Mouse (Mus musculus) heart, adult 8-10 months (tissue): ENCODE data around the gene L3mbtl2. TPM values are rescaled to one million over a fixed set of nuclear protein-coding genes. Genes with fewer than 3 reads are reported as not detected.
"Not testable (repeated sequence)": the region's sequence is repeated elsewhere in the genome, so short reads cannot be mapped to it uniquely, and the experiment has no call there.

Source experiments
- DNase-seq: peaks from one replicate; pipeline ENCODE4 v3.0.0; 2022; ENCODE audit warnings: low spot score
- total RNA-seq, 4 experiments: library from RNA; stranded (reverse); gene quantifications; 2 replicates each; pipeline ENCODE4 v1.2.4; 2022

The L3mbtl2 gene
- 10 to 100 TPM; 10.6 to 17.0 (median 12.9) TPM for total RNA-seq

GRCm38 (mm10) chr15:81663697-81664561 is at the start of gene L3mbtl2:
Gene L3mbtl2, plus strand, starts transcription at chr15:81663889.
- DNase-seq: peak; percentile 88

- peak; percentile 6 for DNase-seq
Measured at GRCm38 (mm10) chr15:81649516-81650455, 13.9 kb upstream of the L3mbtl2 start.

- DNase-seq: no peak
Measured at GRCm38 (mm10) chr15:81650636-81651035, 13.1 kb upstream of the L3mbtl2 start.

GRCm38 (mm10) chr15:81661701-81662100 is 2.0 kb upstream of the L3mbtl2 start:
- no peak for DNase-seq

DNA sequence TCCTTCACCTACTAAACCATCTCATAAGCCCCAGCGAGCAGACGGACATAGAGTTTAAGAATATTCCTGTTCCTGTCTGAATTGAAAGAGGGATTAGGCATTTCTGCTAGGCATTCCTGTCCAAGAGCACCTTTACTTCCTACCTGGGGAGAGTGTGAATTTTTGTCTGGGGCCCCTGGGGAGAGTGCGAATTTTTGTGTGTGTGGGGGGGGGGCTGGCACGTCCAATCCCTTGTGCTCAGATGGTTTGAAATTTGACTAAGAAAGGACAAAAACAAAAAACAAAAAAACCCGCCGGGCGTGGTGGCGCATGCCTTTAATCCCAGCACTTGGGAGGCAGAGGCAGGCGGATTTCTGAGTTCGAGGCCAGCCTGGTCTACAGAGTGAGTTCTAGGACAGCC is 408 bp upstream of the L3mbtl2 start:
- no peak for DNase-seq

DNA sequence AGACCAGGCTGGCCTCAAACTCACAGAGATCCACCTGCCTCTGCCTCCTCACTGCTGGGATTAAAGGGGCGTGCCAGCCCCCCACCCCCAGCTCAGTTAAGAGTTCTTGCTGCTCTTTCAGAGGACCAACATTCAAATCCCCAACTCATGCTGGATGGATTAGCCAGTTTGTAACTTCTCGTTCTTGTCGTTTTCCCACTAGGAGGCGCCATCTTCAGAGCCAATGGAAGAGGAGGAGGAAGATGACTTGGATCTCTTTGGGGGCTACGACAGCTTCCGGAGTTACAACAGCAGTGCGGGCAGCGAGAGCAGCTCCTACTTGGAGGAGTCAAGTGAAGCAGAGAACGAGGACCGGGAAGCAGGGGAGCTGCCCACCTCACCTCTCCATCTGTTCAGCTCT is 3.3 kb downstream of the L3mbtl2 start:
- DNase-seq: no peak

DNA sequence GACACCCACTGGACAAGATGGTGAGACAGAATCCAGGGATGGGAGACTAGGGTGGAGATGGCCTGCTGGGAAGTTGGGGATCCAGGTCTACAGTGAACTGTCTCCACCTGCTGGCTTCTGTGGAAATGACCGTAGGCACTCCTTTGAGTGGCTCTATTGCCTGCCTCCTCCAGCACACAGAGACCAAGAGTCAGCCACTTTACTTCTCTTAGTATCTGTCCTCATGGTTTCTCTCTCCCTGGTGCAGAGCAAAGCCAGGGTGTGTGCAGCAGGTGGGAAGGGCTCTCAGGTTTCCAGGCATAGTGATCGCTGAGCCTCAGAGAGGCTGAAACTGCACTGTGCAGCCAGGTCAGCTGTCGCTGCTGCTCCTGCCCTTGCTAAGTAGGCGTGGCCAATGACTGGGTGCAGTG is 6.5 kb downstream of the L3mbtl2 start:
- DNase-seq: no peak

DNA sequence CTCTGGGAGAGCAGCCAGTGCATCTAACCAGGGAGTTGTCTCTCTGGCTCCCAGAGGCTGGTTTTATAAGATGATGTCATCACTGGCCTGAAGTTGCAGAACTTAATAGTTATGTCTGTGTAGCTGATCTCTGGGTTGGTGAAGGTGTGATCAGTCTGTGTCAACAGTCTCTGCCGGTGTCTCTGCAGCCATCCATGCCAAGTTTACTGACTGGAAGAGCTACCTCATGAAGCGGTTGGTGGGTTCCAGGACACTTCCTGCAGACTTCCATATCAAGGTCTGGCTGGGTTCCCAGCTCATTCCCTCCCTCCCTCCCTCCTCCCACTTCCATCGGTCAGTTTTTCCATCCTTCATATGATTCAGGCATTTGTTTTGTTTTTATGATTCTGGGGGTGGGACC is 12.9 kb downstream of the L3mbtl2 start:
- no peak for DNase-seq

DNA sequence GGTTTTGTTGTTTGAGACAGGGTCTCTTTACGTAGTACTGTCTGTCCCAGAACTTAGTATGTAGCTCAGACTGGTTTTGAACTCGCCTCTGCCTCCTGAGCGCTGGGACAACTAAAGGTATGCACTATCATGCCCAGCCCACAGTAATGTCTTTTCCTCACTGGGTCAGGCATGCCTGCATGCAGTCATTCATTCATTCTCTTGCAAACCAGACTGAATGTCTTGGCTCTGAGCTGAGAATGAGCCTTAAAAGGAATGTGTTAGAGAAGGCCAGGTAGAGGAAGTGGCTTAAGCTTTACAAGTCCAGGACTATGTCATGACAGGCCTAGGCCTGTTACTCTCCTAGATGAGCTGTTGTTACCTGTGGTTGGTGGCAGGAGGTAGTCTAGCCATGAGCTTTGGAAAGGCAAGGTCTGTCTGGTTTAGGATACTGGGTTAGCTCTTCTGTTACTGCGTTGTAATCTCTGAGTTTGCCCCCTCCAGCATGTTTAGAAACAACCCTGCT is 16.7 kb downstream of the L3mbtl2 start:
- no peak for DNase-seq

- no peak for DNase-seq
Measured at GRCm38 (mm10) chr15:81693366-81693966, 29.8 kb downstream of the L3mbtl2 start.

DNA sequence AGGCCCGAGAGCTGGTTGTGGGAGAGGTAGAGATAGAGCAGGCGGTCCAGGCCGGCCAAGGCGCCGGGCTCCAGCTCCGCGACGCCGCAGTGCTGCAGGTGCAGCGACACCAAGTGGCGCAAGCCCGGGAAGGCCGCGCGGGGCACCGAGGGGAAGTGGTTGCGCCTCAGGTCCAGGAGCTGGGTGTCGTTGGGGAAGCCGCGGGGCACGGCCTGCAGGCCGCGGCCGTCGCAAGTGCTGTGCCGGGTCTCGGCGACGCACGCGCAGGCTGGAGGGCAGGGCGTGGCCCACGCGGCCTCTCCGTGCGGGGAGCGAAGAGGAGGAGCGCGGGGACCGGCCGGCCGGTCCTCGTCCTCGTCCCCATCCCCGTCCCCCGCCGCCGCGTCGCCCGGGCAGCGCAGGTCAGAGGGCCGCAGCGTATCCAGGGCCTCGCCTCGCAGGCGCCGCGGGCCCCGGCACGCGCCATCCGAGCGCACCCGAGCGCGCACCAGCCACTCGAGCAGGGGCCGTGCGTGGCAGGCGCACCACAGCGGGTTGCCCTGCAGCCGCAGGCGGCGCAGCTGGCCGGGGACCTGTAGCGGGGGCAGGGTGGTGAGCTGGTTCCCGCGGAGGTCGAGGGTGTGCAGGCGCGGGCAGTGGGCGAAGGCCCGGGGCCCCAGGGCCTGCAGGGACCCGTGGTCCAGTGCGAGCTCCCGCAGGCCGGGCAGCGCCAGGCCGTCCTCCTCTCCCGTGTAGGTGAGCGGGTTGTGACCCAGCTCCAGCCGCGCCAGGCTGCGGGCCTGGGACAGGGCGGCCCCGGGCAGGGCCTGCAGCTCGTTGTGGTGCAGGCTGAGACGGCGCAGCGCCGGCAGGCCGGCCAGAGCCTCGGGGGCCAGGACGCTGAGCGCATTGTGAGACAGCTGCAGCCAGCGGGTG is 30.5 kb downstream of the L3mbtl2 start:
- peak; percentile 72 for DNase-seq

DNA sequence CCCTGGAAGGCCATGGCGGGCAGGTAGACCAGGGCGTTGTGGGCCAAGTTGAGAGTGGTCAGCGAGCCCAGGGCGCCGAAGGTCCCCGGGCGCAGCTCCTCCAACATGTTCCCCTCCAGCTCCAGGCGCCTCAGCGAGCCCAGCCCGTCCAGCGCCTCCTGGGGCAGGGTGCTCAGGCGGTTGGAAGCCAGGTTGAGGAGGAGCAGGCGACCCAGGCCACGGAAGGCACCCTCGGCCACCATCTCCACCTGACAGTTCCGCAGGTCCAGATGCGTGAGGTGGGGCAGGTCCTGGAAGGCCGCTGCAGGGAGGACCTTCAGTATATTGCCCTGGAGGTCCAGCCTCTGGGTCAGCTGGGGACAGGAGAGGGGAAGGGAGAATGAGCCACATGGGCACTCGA is 31.2 kb downstream of the L3mbtl2 start:
- no peak for DNase-seq

GRCm38 (mm10) chr15:81697175-81697574 is 33.5 kb downstream of the L3mbtl2 start, which contains the start of gene Chadl:
Gene Chadl, minus strand, starts transcription at chr15:81697287.
- DNase-seq: no peak

- DNase-seq: no peak
Measured at GRCm38 (mm10) chr15:81697847-81698246, 34.2 kb downstream of the L3mbtl2 start.

- no peak for DNase-seq
Measured at GRCm38 (mm10) chr15:81698532-81698931, 34.8 kb downstream of the L3mbtl2 start.

GRCm38 (mm10) chr15:81700161-81700560 is 36.5 kb downstream of the L3mbtl2 start:
- no peak for DNase-seq

DNA sequence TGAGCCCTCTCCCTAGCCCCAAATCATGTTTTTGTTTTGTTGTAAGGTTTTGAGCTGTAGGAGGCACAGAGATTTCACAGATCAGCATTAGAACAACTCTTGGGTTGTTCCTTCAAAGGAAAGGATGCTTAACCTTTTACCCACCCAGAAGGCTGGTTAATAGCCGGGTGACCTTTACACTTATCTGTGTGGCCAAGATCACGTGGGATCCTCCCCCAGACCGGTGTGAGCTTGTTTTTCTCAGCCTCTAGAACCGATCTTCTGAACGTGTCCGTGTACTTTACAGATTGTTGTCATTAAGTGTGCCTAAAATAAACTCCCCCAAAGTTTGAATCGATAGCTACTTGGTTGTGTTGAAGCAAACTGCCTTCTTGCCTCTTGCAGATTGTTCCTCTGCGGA is 36.9 kb downstream of the L3mbtl2 start:
- no peak for DNase-seq

DNA sequence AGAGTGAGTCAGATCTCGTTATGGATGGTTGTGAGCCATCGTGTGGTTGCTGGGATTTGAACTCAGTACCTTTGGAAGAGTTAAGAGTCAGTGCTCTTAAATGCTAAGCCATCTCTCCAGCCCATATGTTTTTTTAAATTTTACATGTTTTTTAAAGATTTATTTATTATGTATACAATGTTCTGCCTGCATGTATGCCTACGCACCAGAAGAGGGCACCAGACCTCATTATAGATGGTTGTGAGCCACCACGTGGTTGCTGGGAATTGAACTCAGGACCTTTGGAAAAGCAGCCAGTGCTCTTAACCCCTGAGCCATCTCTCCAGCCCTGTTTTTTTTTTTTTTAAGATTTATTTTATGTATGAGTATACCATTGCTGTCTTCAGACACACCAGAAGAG is 37.7 kb downstream of the L3mbtl2 start:
- not testable (repeated sequence) for DNase-seq

- DNase-seq: no peak
Measured at GRCm38 (mm10) chr15:81702306-81703093, 38.8 kb downstream of the L3mbtl2 start.

- no peak for DNase-seq
Measured at GRCm38 (mm10) chr15:81703094-81703489, 39.4 kb downstream of the L3mbtl2 start.
